Mouse (Mus musculus): Measurements from ENCODE around the gene Tmem132a. TPM values are rescaled to one million over a fixed set of nuclear protein-coding genes. Genes with fewer than 3 reads are reported as not detected.

Tmem132a gene
- total RNA-seq, 2 experiments from 2014 or later: 47.1 to 56.1 TPM

Other genes with a start within 250 kb of the Tmem132a start
- gene Vwce, start 235.7 kb downstream of the Tmem132a start, total RNA-seq (2021): under 1 TPM; 0.41 to 0.66 TPM
- gene Pga5, start 191.9 kb downstream of the Tmem132a start, total RNA-seq (2021): not detected
- gene Vps37c, start 181.2 kb downstream of the Tmem132a start, total RNA-seq (2021): 10 to 100 TPM; 24.8 to 25.0 TPM
- gene Cd5, start 130.9 kb downstream of the Tmem132a start, total RNA-seq (2021): under 1 TPM; 0.26 to 0.29 TPM
- under 1 TPM; 0.21 to 0.32 TPM for gene Cd6, start 39.9 kb downstream of the Tmem132a start, total RNA-seq (2021)
- gene Slc15a3, start 30.2 kb downstream of the Tmem132a start, total RNA-seq (2021): 1 to 10 TPM; 1.5 TPM
- gene Tmem109, start 12.1 kb upstream of the Tmem132a start, total RNA-seq (2021): 100 to 1,000 TPM; 191 to 193 TPM
- 100 to 1,000 TPM; 313 to 325 TPM for gene Prpf19, start 25.3 kb upstream of the Tmem132a start, total RNA-seq (2021)
- under 1 TPM in 1 of 2 experiments, not detected in 1; 0.49 TPM for gene Zp1, start 50.7 kb upstream of the Tmem132a start, total RNA-seq (2021)
- gene Ptgdr2, start 67.2 kb upstream of the Tmem132a start, total RNA-seq (2021): under 1 TPM; 0.10 to 0.18 TPM
- gene Ccdc86, start 79.3 kb upstream of the Tmem132a start, total RNA-seq (2021): 10 to 100 TPM; 26.6 to 27.7 TPM
- under 1 TPM in 1 of 2 experiments, not detected in 1; 0.54 TPM for gene Ms4a10, start 104.7 kb upstream of the Tmem132a start, total RNA-seq (2021)
- not detected for gene Ms4a15, start 123.3 kb upstream of the Tmem132a start, total RNA-seq (2021)
- not detected for gene Ms4a18, start 148.1 kb upstream of the Tmem132a start, total RNA-seq (2021)
- under 1 TPM; 0.91 to 0.98 TPM for gene Ms4a8a, start 211.2 kb upstream of the Tmem132a start, total RNA-seq (2021)